Mouse (Mus musculus): ENCODE measurements around the gene Gfi1b. TPM values are rescaled to one million over a fixed set of nuclear protein-coding genes. Genes with fewer than 3 reads are reported as not detected.

The Gfi1b gene
- polyA plus RNA-seq, 1 experiment, result not detected

DNA sequence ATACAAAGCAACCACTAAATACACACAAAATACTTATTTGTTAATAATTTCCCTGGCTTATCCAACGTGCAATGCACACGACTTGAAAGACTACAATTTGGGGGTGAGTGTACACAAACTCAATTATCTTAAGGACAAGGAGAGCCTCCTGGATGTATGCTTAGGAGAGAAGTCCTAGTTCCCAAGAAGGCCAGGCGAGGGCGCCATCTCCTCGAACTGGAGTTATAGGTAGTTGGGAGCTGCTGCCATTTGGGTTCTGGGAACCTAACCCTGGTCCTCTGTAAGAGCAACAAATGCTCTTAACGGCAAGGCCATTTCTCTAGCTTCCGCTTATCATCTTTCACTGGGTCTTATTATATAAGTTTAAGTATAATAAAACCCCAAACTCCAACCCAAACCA is 18.0 kb upstream of the Gfi1b start:
- Histone ChIP-seq H3K27me3 (ENCODE audit: control insufficient read depth, insufficient read depth, insufficient read length) (no peaks in the 10 kb centered on the region), H3K4me3 (ENCODE audit: insufficient read depth, poor library complexity, severe bottlenecking) (no peak overlapping the region), H3ac (ENCODE audit: control insufficient read depth, insufficient read length, low read depth) (no peak overlapping the region), H3K79me2 (ENCODE audit: control insufficient read depth, insufficient read depth) (peaks cover 34% of the 10 kb centered on the region), H3K79me3 (ENCODE audit: low read depth) (peaks cover 13% of the 10 kb centered on the region), H3K36me3 (ENCODE audit: control insufficient read depth, insufficient read depth) (no peaks in the 10 kb centered on the region)
- TF ChIP-seq CTCF (IDR thresholded peaks at IDR 0.05; ENCODE audit: control insufficient read depth, insufficient read depth, insufficient read length) (peak; percentile 4), USF1 (IDR thresholded peaks at IDR 0.05; ENCODE audit: low read depth) (no peak)

DNA sequence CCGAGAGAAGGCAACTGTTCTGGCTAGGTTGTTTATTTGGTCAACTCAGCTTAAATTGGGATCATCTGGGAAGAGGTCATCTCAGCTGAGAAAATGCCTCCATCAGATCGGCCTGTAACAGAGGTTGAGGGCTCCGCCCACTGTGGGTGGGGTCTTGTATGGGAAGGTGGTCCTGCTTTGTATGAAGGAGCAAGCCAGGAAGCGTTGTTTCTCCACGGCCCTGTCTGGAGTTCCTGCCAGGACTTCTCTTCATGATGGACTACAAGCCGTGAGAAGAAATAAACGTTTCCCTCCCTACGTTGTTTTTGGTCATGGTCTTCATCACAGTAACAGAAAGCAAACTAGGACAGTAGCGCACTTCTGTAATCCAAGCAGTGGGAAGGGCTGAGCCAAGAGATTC is 17.1 kb upstream of the Gfi1b start:
- no peak overlapping the region for H3ac ChIP-seq (ENCODE audit: control insufficient read depth, insufficient read length, low read depth)
- H3K27me3 ChIP-seq (ENCODE audit: control insufficient read depth, insufficient read depth, insufficient read length), result no peaks in the 10 kb centered on the region
- TF ChIP-seq FOSL1 (IDR thresholded peaks at IDR 0.05; ENCODE audit: insufficient read depth, low read length, poor library complexity, severe bottlenecking) (no peak), CTCF (IDR thresholded peaks at IDR 0.05; ENCODE audit: control insufficient read depth, insufficient read depth, insufficient read length) (no peak), CEBPB (IDR thresholded peaks at IDR 0.05; ENCODE audit: low read depth) (no peak), MAX (IDR thresholded peaks at IDR 0.05) (no peak), MYOG (IDR thresholded peaks at IDR 0.05; ENCODE audit: control insufficient read depth, extremely low read depth, insufficient read length) (no peak), USF1 (IDR thresholded peaks at IDR 0.05; ENCODE audit: low read depth) (no peak), MYOD1 (IDR thresholded peaks at IDR 0.05; ENCODE audit: control insufficient read depth, insufficient read length, low read depth) (no peak)
- H3K36me3 ChIP-seq (ENCODE audit: control insufficient read depth, insufficient read depth), result no peaks in the 10 kb centered on the region
- peaks cover 26% of the 10 kb centered on the region for H3K79me2 ChIP-seq (ENCODE audit: control insufficient read depth, insufficient read depth)
- no peak overlapping the region for H3K4me3 ChIP-seq (ENCODE audit: insufficient read depth, poor library complexity, severe bottlenecking)
- peaks cover 8% of the 10 kb centered on the region for H3K79me3 ChIP-seq (ENCODE audit: low read depth)

DNA sequence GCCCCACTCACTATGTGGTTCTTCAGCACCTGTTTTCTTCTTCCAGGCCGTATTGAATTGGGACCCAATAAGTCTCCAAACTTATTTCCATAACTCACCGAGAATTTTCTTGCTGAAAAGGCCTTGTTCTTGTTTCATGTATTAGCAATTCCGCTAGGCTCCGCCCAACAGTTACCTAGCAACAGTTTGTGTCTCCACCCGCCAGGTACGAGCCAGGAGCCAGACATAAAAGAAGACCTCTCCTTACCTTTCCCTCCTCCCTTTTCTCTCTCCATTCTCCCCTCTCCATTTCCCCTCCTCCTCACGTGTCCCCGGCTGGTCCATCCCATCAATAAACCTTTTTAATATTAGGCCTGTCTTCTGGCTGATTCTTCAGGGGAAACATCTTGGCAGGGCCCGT is 16.6 kb upstream of the Gfi1b start:
- H3K79me3 ChIP-seq (ENCODE audit: low read depth), result peaks cover 8% of the 10 kb centered on the region
- no peaks in the 10 kb centered on the region for H3K36me3 ChIP-seq (ENCODE audit: control insufficient read depth, insufficient read depth)
- no peak overlapping the region for H3ac ChIP-seq (ENCODE audit: control insufficient read depth, insufficient read length, low read depth)
- peaks cover 20% of the 10 kb centered on the region for H3K79me2 ChIP-seq (ENCODE audit: control insufficient read depth, insufficient read depth)
- H3K27me3 ChIP-seq (ENCODE audit: control insufficient read depth, insufficient read depth, insufficient read length), result no peaks in the 10 kb centered on the region
- no peak for TF ChIP-seq CTCF (IDR thresholded peaks at IDR 0.05; ENCODE audit: control insufficient read depth, insufficient read depth, insufficient read length)
- no peak for TF ChIP-seq MAX (IDR thresholded peaks at IDR 0.05)
- no peak for TF ChIP-seq MYOD1 (IDR thresholded peaks at IDR 0.05; ENCODE audit: control insufficient read depth, insufficient read length, low read depth)
- TF ChIP-seq MYOG (IDR thresholded peaks at IDR 0.05; ENCODE audit: control insufficient read depth, extremely low read depth, insufficient read length), result no peak
- TF ChIP-seq USF1 (IDR thresholded peaks at IDR 0.05; ENCODE audit: low read depth), result no peak
- TF ChIP-seq CEBPB (IDR thresholded peaks at IDR 0.05; ENCODE audit: low read depth), result no peak
- no peak for TF ChIP-seq FOSL1 (IDR thresholded peaks at IDR 0.05; ENCODE audit: insufficient read depth, low read length, poor library complexity, severe bottlenecking)
- no peak overlapping the region for H3K4me3 ChIP-seq (ENCODE audit: insufficient read depth, poor library complexity, severe bottlenecking)

DNA sequence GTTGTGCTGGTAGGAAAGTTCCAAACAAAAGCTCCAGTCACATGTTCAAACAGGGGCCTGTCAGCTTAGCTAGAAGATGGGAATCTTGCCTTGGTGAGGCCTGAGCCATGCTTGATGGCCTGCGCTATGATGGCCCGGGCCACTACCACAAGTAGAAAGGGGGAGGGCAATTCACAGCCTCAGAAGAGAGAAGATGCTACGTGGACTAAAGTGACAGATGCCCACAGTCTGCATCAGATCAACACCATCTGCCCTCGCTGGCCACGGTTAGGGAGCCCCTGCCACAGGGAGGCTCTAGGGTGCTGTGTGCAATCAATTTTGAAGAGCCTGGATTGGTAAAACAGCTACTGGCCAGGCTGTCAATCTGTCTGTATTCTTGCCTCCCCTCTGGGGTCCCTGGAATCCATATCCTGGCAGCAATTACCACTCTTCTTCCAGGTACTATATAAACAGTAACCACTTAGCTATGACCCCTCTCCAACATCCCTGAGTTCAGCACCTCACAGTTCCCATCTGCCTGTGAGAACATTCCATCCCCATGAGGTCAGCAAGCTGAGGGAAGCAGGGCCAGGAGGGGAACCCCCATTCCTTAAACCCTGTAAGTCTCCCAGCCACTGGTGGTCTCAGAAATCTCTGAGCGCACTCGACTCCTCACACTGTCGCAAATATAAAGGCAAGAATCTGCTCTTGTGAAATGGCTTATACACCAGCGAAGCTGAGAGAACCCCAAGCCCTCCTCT is 15.5 kb upstream of the Gfi1b start:
- Histone ChIP-seq H3K79me3 (ENCODE audit: low read depth) (peaks cover 5% of the 10 kb centered on the region), H3K36me3 (ENCODE audit: control insufficient read depth, insufficient read depth) (no peaks in the 10 kb centered on the region), H3ac (ENCODE audit: control insufficient read depth, insufficient read length, low read depth) (no peak overlapping the region), H3K79me2 (ENCODE audit: control insufficient read depth, insufficient read depth) (peaks cover 10% of the 10 kb centered on the region), H3K27me3 (ENCODE audit: control insufficient read depth, insufficient read depth, insufficient read length) (no peaks in the 10 kb centered on the region), H3K4me3 (ENCODE audit: insufficient read depth, poor library complexity, severe bottlenecking) (no peak overlapping the region)
- TF ChIP-seq CTCF (IDR thresholded peaks at IDR 0.05; ENCODE audit: control insufficient read depth, insufficient read depth, insufficient read length) (no peak), USF1 (IDR thresholded peaks at IDR 0.05; ENCODE audit: low read depth) (no peak), MYOD1 (IDR thresholded peaks at IDR 0.05; ENCODE audit: control insufficient read depth, insufficient read length, low read depth) (no peak), MAX (IDR thresholded peaks at IDR 0.05) (no peak), FOSL1 (IDR thresholded peaks at IDR 0.05; ENCODE audit: insufficient read depth, low read length, poor library complexity, severe bottlenecking) (no peak), MYOG (IDR thresholded peaks at IDR 0.05; ENCODE audit: control insufficient read depth, extremely low read depth, insufficient read length) (no peak), CEBPB (IDR thresholded peaks at IDR 0.05; ENCODE audit: low read depth) (no peak)

DNA sequence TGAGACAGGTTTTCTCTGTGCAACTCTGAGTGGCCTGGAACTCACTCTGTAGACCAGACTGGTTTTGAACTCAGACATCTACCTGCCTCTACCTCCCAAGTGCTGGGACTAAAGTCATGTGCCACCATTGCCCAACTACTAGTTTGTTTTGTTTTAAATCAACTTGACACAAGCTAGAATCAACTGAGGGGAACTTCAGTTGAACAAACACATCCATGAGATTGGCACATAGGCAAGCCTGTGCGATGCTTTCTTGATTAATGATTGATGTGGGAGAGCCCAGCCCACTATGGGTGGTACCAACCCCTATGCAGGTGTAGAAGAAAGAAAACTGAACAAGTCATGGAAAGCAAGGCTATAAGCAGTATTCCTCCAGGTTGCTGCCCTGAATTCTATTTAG is 13.4 kb upstream of the Gfi1b start:
- Histone ChIP-seq H3K27me3 (ENCODE audit: control insufficient read depth, insufficient read depth, insufficient read length) (peaks cover 1% of the 10 kb centered on the region), H3ac (ENCODE audit: control insufficient read depth, insufficient read length, low read depth) (no peak overlapping the region), H3K36me3 (ENCODE audit: control insufficient read depth, insufficient read depth) (no peaks in the 10 kb centered on the region), H3K79me2 (ENCODE audit: control insufficient read depth, insufficient read depth) (no peaks in the 10 kb centered on the region), H3K4me3 (ENCODE audit: insufficient read depth, poor library complexity, severe bottlenecking) (no peak overlapping the region), H3K79me3 (ENCODE audit: low read depth) (no peaks in the 10 kb centered on the region)
- TF ChIP-seq FOSL1 (IDR thresholded peaks at IDR 0.05; ENCODE audit: insufficient read depth, low read length, poor library complexity, severe bottlenecking) (no peak), USF1 (IDR thresholded peaks at IDR 0.05; ENCODE audit: low read depth) (no peak), CTCF (IDR thresholded peaks at IDR 0.05; ENCODE audit: control insufficient read depth, insufficient read depth, insufficient read length) (no peak), CEBPB (IDR thresholded peaks at IDR 0.05; ENCODE audit: low read depth) (no peak), MAX (IDR thresholded peaks at IDR 0.05) (no peak), MYOD1 (IDR thresholded peaks at IDR 0.05; ENCODE audit: control insufficient read depth, insufficient read length, low read depth) (no peak), MYOG (IDR thresholded peaks at IDR 0.05; ENCODE audit: control insufficient read depth, extremely low read depth, insufficient read length) (no peak)

DNA sequence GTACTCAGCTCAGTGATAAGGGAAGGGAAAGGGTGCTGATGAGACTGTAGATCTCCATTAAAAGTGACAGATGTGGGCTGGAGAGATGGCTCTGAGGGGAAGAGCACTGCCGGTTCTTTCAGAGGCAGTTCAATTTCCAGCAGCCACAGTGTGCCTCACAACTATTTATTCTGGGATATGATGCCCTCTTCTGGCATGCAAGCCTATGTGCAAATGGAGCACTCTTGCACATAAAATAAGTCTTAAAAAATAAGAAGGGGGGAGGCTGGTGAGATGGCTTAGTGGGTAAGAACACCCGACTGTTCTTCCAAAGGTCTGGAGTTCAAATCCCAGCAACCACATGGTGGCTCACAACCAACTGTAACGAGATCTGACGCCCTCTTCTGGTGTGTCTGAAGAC is 11.4 kb upstream of the Gfi1b start:
- Histone ChIP-seq H3K4me3 (ENCODE audit: insufficient read depth, poor library complexity, severe bottlenecking) (no peak overlapping the region), H3ac (ENCODE audit: control insufficient read depth, insufficient read length, low read depth) (no peak overlapping the region), H3K79me2 (ENCODE audit: control insufficient read depth, insufficient read depth) (no peaks in the 10 kb centered on the region), H3K79me3 (ENCODE audit: low read depth) (no peaks in the 10 kb centered on the region), H3K27me3 (ENCODE audit: control insufficient read depth, insufficient read depth, insufficient read length) (peaks cover 11% of the 10 kb centered on the region), H3K36me3 (ENCODE audit: control insufficient read depth, insufficient read depth) (no peaks in the 10 kb centered on the region)
- no peak for TF ChIP-seq MYOG (IDR thresholded peaks at IDR 0.05; ENCODE audit: control insufficient read depth, extremely low read depth, insufficient read length)
- no peak for TF ChIP-seq CEBPB (IDR thresholded peaks at IDR 0.05; ENCODE audit: low read depth)
- TF ChIP-seq MAX (IDR thresholded peaks at IDR 0.05), result no peak
- TF ChIP-seq USF1 (IDR thresholded peaks at IDR 0.05; ENCODE audit: low read depth), result no peak
- no peak for TF ChIP-seq FOSL1 (IDR thresholded peaks at IDR 0.05; ENCODE audit: insufficient read depth, low read length, poor library complexity, severe bottlenecking)
- no peak for TF ChIP-seq MYOD1 (IDR thresholded peaks at IDR 0.05; ENCODE audit: control insufficient read depth, insufficient read length, low read depth)
- TF ChIP-seq CTCF (IDR thresholded peaks at IDR 0.05; ENCODE audit: control insufficient read depth, insufficient read depth, insufficient read length), result no peak
